Mouse (Mus musculus) olfactory bulb, adult 2 months (tissue): ENCODE measurements around the gene Poc1a. TPM values are rescaled to one million over a fixed set of nuclear protein-coding genes. Genes with fewer than 3 reads are reported as not detected.
A peak's percentile ranks its signal among the peaks of the same experiment; 100 is the strongest.

Source experiments
- H3K27ac ChIP-seq: fragments of 200-500 bp; 2 replicates; pipeline ENCODE4 v1.5.1; 2012; ENCODE audit warnings: low read depth, low read length; ENCODE audit not compliant: insufficient read depth
- H3K4me1 ChIP-seq: fragments of 200-500 bp; 2 replicates; pipeline ENCODE4 v1.6.1; 2012; ENCODE audit warnings: low read length; ENCODE audit not compliant: control insufficient read depth, insufficient read depth
- H3K4me3 ChIP-seq: fragments of 200-500 bp; 2 replicates; pipeline ENCODE4 v1.5.1; 2012; ENCODE audit warnings: mild to moderate bottlenecking, low read depth, low read length, moderate library complexity; ENCODE audit not compliant: insufficient read depth
- CTCF ChIP-seq: fragments of 200-500 bp; IDR thresholded peaks from 2 replicates; pipeline ENCODE4 v1.5.1; 2012; ENCODE audit warnings: low read depth, mild to moderate bottlenecking, low read length, moderate library complexity; ENCODE audit not compliant: insufficient read depth
- POLR2A ChIP-seq: fragments of 200-500 bp; IDR thresholded peaks from 2 replicates; pipeline ENCODE4 v1.6.1; 2012; ENCODE audit warnings: mild to moderate bottlenecking, low read depth, low read length, moderate library complexity; ENCODE audit not compliant: insufficient read depth
- WGBS: fragments of 180-500 bp; shearing (Covaris S2); methylation state at CpG from one replicate; pipeline ENCODE4 v1.1.7; 2018; 5-methylcytosine and 5-hydroxymethylcytosine counted together
- polyA plus RNA-seq: library from polyadenylated mRNA; stranded (reverse); fragments of >200 nt; gene quantifications from 2 replicates; pipeline ENCODE4 v1.2.4, GENCODE M21; 2012; ENCODE audit warnings: low replicate concordance; ENCODE audit not compliant: missing spikeins, insufficient read depth, insufficient read length

Gene Poc1a
- polyA plus RNA-seq, 1 experiment = not detected

DNA sequence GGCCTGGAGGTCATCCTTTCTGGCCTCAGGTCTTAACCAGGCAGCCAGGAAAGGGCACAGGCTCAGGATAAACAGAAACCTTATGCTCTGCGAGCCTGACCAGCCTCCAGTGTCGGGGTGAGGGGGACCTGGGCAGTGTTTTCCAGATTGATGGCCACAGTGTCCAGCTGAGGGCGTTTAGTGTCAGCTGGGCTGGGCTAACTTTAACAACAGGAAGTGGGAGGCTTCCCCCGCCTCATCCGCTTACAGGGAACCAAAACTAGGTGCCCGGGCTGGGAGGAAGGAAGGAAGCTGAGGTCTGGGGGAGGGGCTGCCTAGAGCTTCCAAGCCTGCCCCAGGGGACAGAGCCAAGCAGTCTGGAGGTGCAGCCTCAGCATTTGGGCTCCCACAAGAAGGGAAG lies 90.9 kb downstream of the Poc1a start:
- Histone ChIP-seq H3K4me3 (peak overlapping the region; percentile 94), H3K4me1 (peaks cover 44% of the 10 kb centered on the region), H3K27ac (peak overlapping the region; percentile 52)
- no peak for TF ChIP-seq POLR2A
- TF ChIP-seq CTCF = no peak
- 26% methylated on average over 6 of the region's 6 CpGs for WGBS

DNA sequence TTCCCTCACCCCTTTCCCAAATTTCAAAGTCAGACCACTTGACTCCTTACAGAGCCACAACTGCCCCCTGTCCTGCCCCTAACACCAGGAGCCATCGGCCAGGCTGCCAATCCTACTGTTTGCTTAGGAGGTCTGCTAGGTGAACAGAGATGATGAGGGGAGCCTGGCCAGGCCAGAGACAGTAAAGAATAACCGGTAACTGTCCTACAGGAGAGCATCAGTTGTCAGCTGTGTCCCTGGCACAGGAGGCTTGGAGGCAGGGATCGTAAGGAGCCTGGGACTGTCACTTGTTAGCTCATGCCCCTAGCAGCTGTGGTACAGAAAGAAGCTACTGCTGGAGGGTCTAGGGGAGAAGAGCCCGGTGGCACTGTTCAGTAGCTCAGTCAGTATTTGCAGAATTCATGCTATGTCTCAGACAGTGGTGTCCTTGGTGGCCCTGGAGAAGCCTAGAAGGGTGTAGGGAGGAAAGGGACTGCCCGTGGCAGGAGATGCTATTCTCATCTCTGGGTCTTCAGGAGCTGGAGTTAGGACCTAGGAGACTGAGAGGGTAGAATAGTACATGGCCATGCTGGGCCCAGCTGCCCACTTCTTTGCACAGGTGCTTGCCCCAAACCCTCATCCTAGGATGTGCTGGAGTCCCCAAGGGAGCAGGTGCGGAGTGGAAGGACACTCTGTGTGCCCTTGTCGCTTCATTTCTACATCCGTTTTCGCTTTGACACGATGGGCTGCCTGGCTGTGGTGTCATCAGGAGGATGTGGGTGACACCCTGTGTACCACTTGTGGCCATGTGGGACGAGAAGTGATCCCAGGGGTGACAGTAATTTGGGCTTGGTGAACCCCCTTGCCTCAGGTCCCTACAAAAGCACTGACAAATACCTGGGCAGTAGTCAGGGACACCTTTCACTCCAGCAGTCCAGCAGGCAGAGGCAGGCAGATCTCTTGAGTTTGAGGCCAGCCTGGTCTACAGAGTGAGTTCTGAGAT lies 91.9 kb downstream of the Poc1a start:
- peak overlapping the region; percentile 94 for H3K4me3 ChIP-seq
- no peak overlapping the region for H3K27ac ChIP-seq
- TF ChIP-seq CTCF = no peak
- no peak for TF ChIP-seq POLR2A
- H3K4me1 ChIP-seq = peaks cover 51% of the 10 kb centered on the region
- WGBS = 74% methylated on average over 11 of the region's 11 CpGs

DNA sequence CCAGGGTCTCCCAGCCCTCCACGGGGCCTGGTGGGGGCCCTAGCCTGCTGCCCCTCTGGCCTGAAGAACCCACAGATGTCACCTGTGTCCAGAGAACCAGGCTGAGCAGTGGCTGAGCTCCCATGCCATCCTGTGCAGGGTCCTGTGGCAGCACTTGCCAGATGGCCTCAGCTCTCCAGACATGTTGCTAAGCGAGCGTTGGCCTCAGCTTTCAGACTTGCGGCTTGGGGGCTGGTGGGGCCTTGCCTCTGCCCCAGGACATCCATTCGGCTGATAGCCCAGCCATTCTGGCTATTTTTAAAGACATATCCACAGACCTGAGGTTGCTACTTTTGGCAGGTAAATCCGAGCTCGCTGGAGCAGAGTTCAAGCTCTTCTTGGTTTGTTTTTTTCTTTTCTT lies 93.1 kb downstream of the Poc1a start:
- WGBS = 81% methylated on average over 7 of the region's 7 CpGs
- H3K4me3 ChIP-seq = no peak overlapping the region
- no peak for TF ChIP-seq POLR2A
- no peak for TF ChIP-seq CTCF
- H3K4me1 ChIP-seq = peaks cover 51% of the 10 kb centered on the region
- no peak overlapping the region for H3K27ac ChIP-seq

DNA sequence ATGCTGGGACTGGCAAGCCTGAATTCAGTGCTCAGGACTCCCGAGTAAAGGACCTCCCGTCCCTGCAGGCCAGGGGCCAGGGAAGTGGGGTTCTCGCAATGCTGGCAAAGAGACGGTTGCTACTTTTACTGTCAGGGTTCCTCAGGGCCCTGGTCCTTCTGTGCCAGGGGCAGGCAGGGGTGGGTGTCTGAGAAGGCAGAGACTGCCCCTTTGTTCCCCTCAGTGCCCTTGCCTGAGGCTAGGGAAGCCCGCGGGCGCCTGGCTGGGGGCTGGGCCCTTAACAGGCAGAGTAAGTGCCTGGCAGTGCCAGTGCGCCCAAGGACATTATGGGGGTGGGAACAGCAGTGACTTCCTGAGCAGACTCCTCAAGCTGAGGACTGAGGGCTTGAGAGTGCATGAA lies 96.4 kb downstream of the Poc1a start:
- 0 out of 2 replicates have a peak overlapping the region, but pooled peaks have one; percentile 2 for H3K27ac ChIP-seq
- no peak for TF ChIP-seq CTCF
- no peak for TF ChIP-seq POLR2A
- peaks cover 38% of the 10 kb centered on the region for H3K4me1 ChIP-seq
- WGBS = 33% methylated on average over 8 of the region's 8 CpGs
- no peak overlapping the region for H3K4me3 ChIP-seq

DNA sequence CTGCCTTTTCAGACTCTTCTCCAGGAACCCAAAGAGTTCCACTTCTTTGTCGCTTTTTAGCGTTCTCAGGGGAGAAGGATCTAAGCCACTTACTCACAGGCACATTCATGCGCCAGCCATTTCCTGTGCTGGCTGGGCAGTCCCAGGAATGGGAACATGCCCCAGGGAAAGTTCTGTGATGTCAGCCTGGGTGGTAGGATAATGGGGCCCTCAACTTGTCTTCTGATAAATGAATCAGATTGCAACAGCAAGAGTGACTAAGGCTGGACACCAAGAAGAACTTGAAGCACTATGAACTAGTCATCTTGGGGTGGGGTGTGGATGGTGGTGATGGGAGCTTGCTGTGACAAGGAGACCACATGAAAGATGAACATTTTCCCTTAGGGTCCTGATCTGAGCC lies 97.2 kb downstream of the Poc1a start:
- WGBS = 72% methylated on average over 3 of the region's 3 CpGs
- Histone ChIP-seq H3K27ac (no peak overlapping the region), H3K4me1 (peaks cover 31% of the 10 kb centered on the region), H3K4me3 (no peak overlapping the region)
- TF ChIP-seq POLR2A (no peak), CTCF (no peak)

DNA sequence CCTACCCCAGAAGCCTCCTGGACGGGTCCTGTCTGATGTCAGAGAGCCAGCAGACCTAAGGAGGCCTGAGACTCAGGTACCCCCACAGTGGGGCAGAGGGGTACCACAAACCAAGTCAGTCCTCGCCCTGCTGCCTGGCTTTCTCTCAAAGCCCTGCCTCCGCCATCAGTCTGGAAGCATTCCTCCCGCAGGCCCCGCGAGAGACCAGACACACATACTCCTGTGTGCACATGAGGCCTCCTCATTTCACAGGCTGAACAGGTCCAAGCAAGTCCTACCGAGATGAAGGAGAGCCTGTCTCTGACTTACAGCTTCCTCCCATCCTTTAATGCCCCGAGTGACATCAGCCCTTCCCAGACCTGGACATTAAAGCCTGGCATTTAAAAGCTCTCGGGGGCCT lies 97.9 kb downstream of the Poc1a start:
- peaks cover 32% of the 10 kb centered on the region for H3K4me1 ChIP-seq
- WGBS = 84% methylated on average over 9 of the region's 9 CpGs
- no peak for TF ChIP-seq CTCF
- TF ChIP-seq POLR2A = no peak
- H3K4me3 ChIP-seq = no peak overlapping the region
- no peak overlapping the region for H3K27ac ChIP-seq

DNA sequence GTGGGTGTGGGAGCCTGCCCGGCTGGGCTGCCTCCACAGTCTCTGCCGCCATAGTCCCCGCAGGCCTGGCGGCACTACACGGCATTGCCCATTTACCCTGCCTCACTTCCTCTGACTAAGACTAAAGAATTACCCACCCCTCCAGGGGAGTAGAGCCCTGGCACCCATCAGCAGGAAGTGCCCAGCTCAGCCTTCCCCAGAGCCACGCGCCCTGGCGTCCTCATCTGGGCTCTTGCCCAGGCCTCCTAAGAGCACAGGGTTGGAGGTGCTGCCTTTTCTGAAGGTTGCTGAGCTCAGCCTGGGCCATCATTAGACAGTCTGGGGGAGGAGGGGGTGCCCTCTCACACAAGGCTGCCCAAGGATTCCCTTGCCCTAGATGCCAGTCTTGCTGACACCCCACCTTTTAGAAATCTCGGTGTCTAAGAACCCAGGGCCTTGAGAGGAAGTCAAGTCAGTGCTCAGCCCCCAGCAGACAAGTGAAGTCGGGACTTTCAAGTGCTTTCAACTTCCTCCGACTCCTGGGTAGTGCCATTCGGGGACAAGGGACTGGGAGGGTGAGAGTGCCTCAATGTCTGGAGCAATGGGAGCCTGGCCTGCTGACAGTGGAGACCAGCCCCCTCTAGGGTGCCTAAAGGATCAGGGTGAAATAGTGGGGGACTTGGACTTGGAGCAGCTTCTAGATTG lies 105.5 kb downstream of the Poc1a start:
- H3K4me1 ChIP-seq = peaks cover 35% of the 10 kb centered on the region
- WGBS = 67% methylated on average over 12 of the region's 12 CpGs
- TF ChIP-seq CTCF (no peak), POLR2A (no peak)
- no peak overlapping the region for H3K27ac ChIP-seq
- H3K4me3 ChIP-seq = no peak overlapping the region

DNA sequence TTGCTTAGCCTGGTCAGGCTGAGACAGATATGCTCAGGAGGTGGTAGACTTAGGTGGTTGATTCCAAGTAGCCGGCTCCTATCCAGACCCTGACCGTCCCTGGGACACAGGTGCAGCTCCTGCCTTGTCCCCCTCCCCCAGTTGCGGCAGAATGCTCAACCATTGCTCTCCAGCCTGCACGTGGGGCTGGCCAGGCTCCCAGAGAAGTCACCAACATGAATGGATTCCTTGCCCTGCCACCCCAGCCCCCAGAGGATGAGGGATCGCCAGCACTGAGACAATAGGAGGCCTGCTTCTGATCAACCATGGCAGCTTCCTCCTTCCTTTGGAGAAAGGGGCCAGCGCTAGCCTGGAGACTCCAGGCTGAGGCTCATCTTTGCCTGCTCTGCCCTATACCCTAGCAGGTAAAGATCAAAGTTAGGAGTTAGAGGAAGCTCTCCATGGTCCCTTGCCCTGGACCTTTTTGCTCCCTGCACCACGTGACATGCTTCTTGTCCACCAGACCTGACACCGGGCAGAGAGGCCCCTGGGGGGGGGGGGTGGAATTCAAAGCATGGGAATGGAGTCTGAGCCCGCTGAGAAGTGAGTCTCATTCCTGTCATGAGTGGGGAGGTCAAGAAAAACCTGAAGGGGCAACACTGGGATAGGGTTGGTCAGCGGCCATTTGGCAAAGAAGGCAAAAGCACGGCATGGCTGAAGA lies 112.1 kb downstream of the Poc1a start:
- H3K4me1 ChIP-seq = peaks cover 24% of the 10 kb centered on the region
- H3K27ac ChIP-seq = no peak overlapping the region
- no peak for TF ChIP-seq POLR2A
- no peak for TF ChIP-seq CTCF
- 69% methylated on average over 11 of the region's 11 CpGs for WGBS
- no peak overlapping the region for H3K4me3 ChIP-seq

DNA sequence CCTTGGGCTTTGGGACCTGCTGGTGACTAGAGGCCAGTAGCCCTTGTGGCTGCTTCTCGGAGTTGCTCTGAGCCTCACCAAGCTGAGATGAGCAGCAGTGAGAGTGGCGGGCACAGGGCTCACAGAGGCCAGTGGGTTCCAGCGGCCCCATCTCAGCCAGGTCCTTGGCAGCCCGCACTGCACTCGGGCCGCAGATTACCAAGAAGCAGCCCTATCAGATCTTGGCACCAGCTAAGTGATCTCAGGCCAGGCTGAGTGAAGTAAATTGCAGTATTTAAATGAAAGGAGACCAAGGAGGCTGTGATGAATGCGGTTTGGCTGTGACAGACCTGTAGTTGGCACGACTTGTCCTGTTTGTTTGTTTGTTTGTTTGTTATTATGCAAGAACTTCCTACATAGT lies 112.7 kb downstream of the Poc1a start:
- H3K4me3 ChIP-seq = no peak overlapping the region
- no peak for TF ChIP-seq CTCF
- no peak for TF ChIP-seq POLR2A
- WGBS = 57% methylated on average over 8 of the region's 8 CpGs
- peaks cover 24% of the 10 kb centered on the region for H3K4me1 ChIP-seq
- H3K27ac ChIP-seq = no peak overlapping the region
